Mouse (Mus musculus): ENCODE measurements around the gene Apbb1ip.

GRCm38 (mm10) chr2:22752492-22752891 lies 21.4 kb upstream of the Apbb1ip start:
- TF ChIP-seq GATA1 (IDR thresholded peaks at IDR 0.05; ENCODE audit: borderline replicate concordance, low read length) = no peak
- TF ChIP-seq FLI1 (IDR thresholded peaks at IDR 0.05; ENCODE audit: low read length) = no peak

All from megakaryocyte, embryonic 14.5 days (primary cell).